Mouse (Mus musculus) monocyte, adult 59 days (primary cell): ENCODE results near the gene 4930507D05Rik. TPM values are rescaled to one million over a fixed set of nuclear protein-coding genes. Genes with fewer than 3 reads are reported as not detected.

Source experiments
- total RNA-seq, 2 experiments: library from RNA; stranded (reverse); gene quantifications; one replicate each; pipeline ENCODE4 v1.2.4; 2023

Gene 4930507D05Rik
- total RNA-seq, result under 1 TPM in 1 of 2 experiments, not detected in 1; 0.27 TPM

GRCm38 (mm10) chr10:62449364-62450279, at the start of gene 4930507D05Rik, which contains the start of gene Supv3l1:
Gene 4930507D05Rik (plus strand): TSS chr10:62449489.
Gene Supv3l1 (minus strand): TSS chr10:62449738.

GRCm38 (mm10) chr10:62422255-62422654, 27.0 kb upstream of the 4930507D05Rik start, which contains the start of gene Hkdc1:
Gene Hkdc1 (minus strand): TSS chr10:62422491.

GRCm38 (mm10) chr10:62486618-62487415, 37.5 kb downstream of the 4930507D05Rik start, which contains the start of gene Vps26a:
Gene Vps26a (minus strand): TSS chr10:62486805.

Other genes with a start within 250 kb of the 4930507D05Rik start
- gene Tspan15, start 218.2 kb upstream of the 4930507D05Rik start, total RNA-seq, result 10 to 100 TPM; 10.0 to 13.0 TPM
- gene Tacr2, start 197.1 kb upstream of the 4930507D05Rik start, total RNA-seq, result not detected
- 10 to 100 TPM; 50.3 to 57.9 TPM for gene Hk1, start 69.6 kb upstream of the 4930507D05Rik start, total RNA-seq
- gene Hkdc1, start 27.0 kb upstream of the 4930507D05Rik start, total RNA-seq, result not detected
- gene Supv3l1, start 249 bp downstream of the 4930507D05Rik start, total RNA-seq, result 10 to 100 TPM; 16.4 to 17.3 TPM
- gene Vps26a, start 37.3 kb downstream of the 4930507D05Rik start, total RNA-seq, result 10 to 100 TPM; 66.6 to 80.0 TPM
- gene Srgn, start 78.0 kb downstream of the 4930507D05Rik start, total RNA-seq, result 1,000 to 10,000 TPM in 1 of 2 experiments, 100 to 1,000 TPM in 1; 956 to 1,008 TPM
- gene Kif1bp, start 129.0 kb downstream of the 4930507D05Rik start, total RNA-seq, result 10 to 100 TPM; 18.5 to 20.6 TPM
- 10 to 100 TPM; 86.4 to 94.0 TPM for gene Ddx21, start 152.8 kb downstream of the 4930507D05Rik start, total RNA-seq
- 10 to 100 TPM; 78.8 to 82.7 TPM for gene Ddx50, start 201.7 kb downstream of the 4930507D05Rik start, total RNA-seq